Mouse (Mus musculus) embryonic facial prominence, embryonic 10.5 days (tissue): ENCODE measurements around the gene Apol10a. TPM values are rescaled to one million over a fixed set of nuclear protein-coding genes. Genes with fewer than 3 reads are reported as not detected.
"Not testable (repeated sequence)": the region's sequence is repeated elsewhere in the genome, so short reads cannot be mapped to it uniquely, and the experiment has no call there.

Experiments used
- DNase-seq: peaks from one replicate; pipeline ENCODE4 v3.0.0-alpha.2; 2017; ENCODE audit warnings: low spot score
- H3K27ac ChIP-seq: fragments of 300-500 bp; sonication (generic); replicated peaks from 2 replicates; pipeline ENCODE4 v1.5.1; 2016; ENCODE audit warnings: mild to moderate bottlenecking
- H3K27me3 ChIP-seq: fragments of 300-500 bp; sonication (generic); replicated peaks from 2 replicates; pipeline ENCODE4 v1.6.1; 2016; ENCODE audit warnings: low read depth, mild to moderate bottlenecking; ENCODE audit not compliant: poor library complexity, severe bottlenecking
- H3K36me3 ChIP-seq: fragments of 300-500 bp; sonication (generic); replicated peaks from 2 replicates; pipeline ENCODE4 v1.6.1; 2016; ENCODE audit warnings: mild to moderate bottlenecking, moderate library complexity
- H3K4me1 ChIP-seq: fragments of 300-500 bp; sonication (generic); 2 replicates; pipeline ENCODE4 v1.6.1; 2016
- H3K4me3 ChIP-seq: fragments of 300-500 bp; sonication (generic); 2 replicates; pipeline ENCODE4 v1.5.1; 2016; ENCODE audit warnings: mild to moderate bottlenecking, moderate library complexity
- H3K9me3 ChIP-seq: fragments of 300-500 bp; sonication (generic); 2 replicates; pipeline ENCODE4 v1.6.1; 2016; ENCODE audit warnings: mild to moderate bottlenecking
- WGBS: fragments of 180-500 bp; shearing (Covaris S2); methylation state at CpG from one replicate; pipeline ENCODE4 v1.1.7; 2016; 5-methylcytosine and 5-hydroxymethylcytosine counted together
- polyA plus RNA-seq: library from polyadenylated mRNA; unstranded; fragments of >200 nt; fragmentation: Nextera tagmentation; extraction: Ambion mirVana; gene quantifications from 2 replicates; pipeline ENCODE4 v1.2.1, GENCODE M21; 2016

Gene Apol10a
- polyA plus RNA-seq, 1 experiment from 2014 or later, result not detected

DNA sequence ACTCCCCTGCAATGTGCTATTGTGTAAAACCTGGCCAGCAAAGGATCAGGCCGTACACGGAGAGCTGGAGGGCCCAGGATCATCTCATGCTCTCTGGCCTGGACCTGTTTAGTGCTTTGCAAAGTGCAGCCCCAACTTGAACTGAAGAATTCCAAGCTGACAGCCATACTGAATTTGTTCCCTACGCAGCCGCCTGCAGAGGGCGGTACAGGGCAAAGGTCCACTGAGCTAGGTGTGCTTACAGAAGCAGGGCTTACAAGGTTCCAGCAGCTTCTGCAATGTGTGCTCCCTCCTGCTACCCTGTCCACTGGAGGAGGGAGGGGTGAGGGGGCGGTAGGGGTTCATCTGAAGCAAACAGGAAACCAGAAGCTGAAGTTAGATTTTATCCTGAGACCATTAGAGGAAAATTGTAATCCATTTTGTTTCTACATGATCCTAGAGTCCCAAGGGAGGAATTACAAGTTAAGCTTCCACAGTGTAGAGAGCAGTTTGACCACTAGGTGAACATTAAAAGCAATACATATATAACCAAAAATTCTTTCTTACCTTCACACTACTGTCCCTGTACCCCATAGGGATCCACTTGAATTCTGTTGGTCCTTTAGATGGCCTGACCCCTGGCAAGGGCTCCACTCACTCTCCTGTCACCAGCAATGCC, 46.5 kb downstream of the Apol10a start:
- not testable (repeated sequence) for H3K9me3 ChIP-seq, H3K27me3 ChIP-seq, H3K4me3 ChIP-seq, H3K36me3 ChIP-seq, H3K4me1 ChIP-seq, H3K27ac ChIP-seq
- peak; percentile 62 for DNase-seq
- 12% methylated on average over 6 of the region's 6 CpGs for whole genome bisulfite sequencing

DNA sequence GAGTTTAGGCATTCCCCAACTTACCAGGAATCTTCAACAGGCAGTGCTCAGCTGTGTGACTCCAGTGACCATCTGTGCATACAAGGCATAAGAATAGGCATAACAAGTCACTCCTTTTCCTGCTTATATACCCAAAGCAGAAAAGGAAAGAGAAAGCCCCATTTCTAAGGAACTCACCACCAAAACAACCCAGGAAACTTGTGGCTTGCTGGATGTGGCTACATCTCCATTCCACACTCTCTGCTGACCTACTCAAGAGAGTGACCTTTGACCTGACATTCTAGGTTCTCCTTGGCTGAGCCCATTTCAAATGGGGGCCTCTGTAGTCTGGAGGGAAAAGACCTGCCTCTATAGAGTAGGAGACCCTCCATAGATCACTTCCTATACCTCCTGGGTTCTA, 56.4 kb downstream of the Apol10a start, which contains the start of gene Apol7c:
Gene Apol7c, minus strand, starts transcription at position 101 of the 400 bp plus-strand sequence.
- DNase-seq, result no peak
- no peak within 1 kb of the TSS for H3K27ac ChIP-seq
- no peaks in the 10 kb centered on the region for H3K4me1 ChIP-seq
- H3K27me3 ChIP-seq, result 0 out of 2 replicates have a peak, but pooled peaks cover 4% of the 10 kb centered on the region
- no peaks in the 10 kb centered on the region for H3K9me3 ChIP-seq
- no peaks in the 10 kb centered on the region for H3K36me3 ChIP-seq
- no peak within 1 kb of the TSS for H3K4me3 ChIP-seq

DNA sequence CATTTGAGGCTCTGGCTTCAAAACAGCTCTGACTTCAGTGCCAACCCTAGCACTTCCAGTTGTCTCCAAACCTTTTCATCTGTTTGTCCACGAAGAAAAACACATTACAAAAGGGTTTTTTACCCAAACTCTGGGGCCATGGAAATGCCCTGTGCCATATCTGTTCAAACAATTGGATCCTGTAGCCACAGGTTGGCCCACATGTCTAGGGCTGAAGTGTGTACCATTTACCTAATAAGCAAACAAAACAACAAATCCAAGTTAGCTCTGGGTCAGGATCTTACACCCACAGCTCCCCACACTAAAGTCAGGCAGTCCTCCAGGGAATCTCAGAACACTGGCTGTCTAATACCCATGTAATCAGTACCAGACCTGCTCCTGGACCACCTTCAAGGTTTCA, 62.4 kb downstream of the Apol10a start:
- not testable (repeated sequence) for H3K9me3 ChIP-seq, H3K27me3 ChIP-seq, H3K4me3 ChIP-seq, H3K36me3 ChIP-seq, H3K4me1 ChIP-seq, DNase-seq, H3K27ac ChIP-seq
- WGBS, result 34% methylated on average over 1 of the region's 1 CpGs

Other genes starting within 250 kb of the Apol10a start
- gene Rbfox2, start 170.0 kb upstream of the Apol10a start, polyA plus RNA-seq, result 60.7 and 61.9 TPM in 2 replicates
- not detected in 2 replicates for gene Apol7a, start 77.9 kb upstream of the Apol10a start, polyA plus RNA-seq
- gene Apol9a, start 65.9 kb upstream of the Apol10a start, polyA plus RNA-seq, result not detected in 2 replicates
- not detected in 2 replicates for gene Apol7b, start 29.6 kb upstream of the Apol10a start, polyA plus RNA-seq
- gene Apol11a, start 31.2 kb downstream of the Apol10a start, polyA plus RNA-seq, result not detected in 2 replicates
- gene Apol7c, start 56.3 kb downstream of the Apol10a start, polyA plus RNA-seq, result not detected in 2 replicates
- gene 1700025B11Rik, start 84.8 kb downstream of the Apol10a start, polyA plus RNA-seq, result not detected in 2 replicates
- gene Apol10b, start 119.1 kb downstream of the Apol10a start, polyA plus RNA-seq, result 0.06 and 0.12 TPM in 2 replicates
- not detected in 2 replicates for gene Gm36245, start 122.2 kb downstream of the Apol10a start, polyA plus RNA-seq
- not detected in 2 replicates for gene Apol11b, start 166.2 kb downstream of the Apol10a start, polyA plus RNA-seq
- not detected in 2 replicates for gene Apol7e, start 221.8 kb downstream of the Apol10a start, polyA plus RNA-seq